Mouse (Mus musculus) lung, embryonic 15.5 days (tissue): ENCODE data around the gene Obscn. TPM values are rescaled to one million over a fixed set of nuclear protein-coding genes. Genes with fewer than 3 reads are reported as not detected.
"Not testable (repeated sequence)": the region's sequence is repeated elsewhere in the genome, so short reads cannot be mapped to it uniquely, and the experiment has no call there.

Source experiments
- ATAC-seq: fragments of 200-750 bp; cut with Nextera tagmentation; 2 replicates; pipeline ENCODE4 v1.8.0; 2017; ENCODE audit warnings: moderate number of reproducible peaks, borderline replicate concordance; ENCODE audit not compliant: low FRiP score, low TSS enrichment; ENCODE audit errors: extremely low read depth
- H3K27ac ChIP-seq: fragments of 300-500 bp; sonication (generic); 2 replicates; pipeline ENCODE4 v1.5.1; 2015; ENCODE audit warnings: moderate library complexity, mild to moderate bottlenecking, inconsistent platforms
- H3K27me3 ChIP-seq: fragments of 300-500 bp; sonication (generic); 2 replicates; pipeline ENCODE4 v1.6.1; 2015; ENCODE audit warnings: inconsistent platforms
- H3K36me3 ChIP-seq: fragments of 300-500 bp; sonication (generic); 2 replicates; pipeline ENCODE4 v1.6.1; 2015; ENCODE audit warnings: inconsistent platforms
- H3K4me1 ChIP-seq: fragments of 300-500 bp; sonication (generic); 2 replicates; pipeline ENCODE4 v1.6.1; 2015; ENCODE audit warnings: inconsistent platforms
- H3K4me2 ChIP-seq: fragments of 300-500 bp; sonication (generic); 2 replicates; pipeline ENCODE4 v1.6.1; 2015; ENCODE audit warnings: inconsistent platforms, mild to moderate bottlenecking, moderate library complexity
- H3K4me3 ChIP-seq: fragments of 300-500 bp; sonication (generic); 2 replicates; pipeline ENCODE4 v1.5.1; 2015; ENCODE audit warnings: mild to moderate bottlenecking, inconsistent platforms
- H3K9ac ChIP-seq: fragments of 300-500 bp; sonication (generic); 2 replicates; pipeline ENCODE4 v1.6.1; 2015; ENCODE audit warnings: inconsistent platforms
- H3K9me3 ChIP-seq: fragments of 300-500 bp; sonication (generic); 2 replicates; pipeline ENCODE4 v1.6.1; 2016; ENCODE audit warnings: inconsistent platforms
- WGBS: fragments of 180-500 bp; shearing (Covaris S2); methylation state at CpG from one replicate; pipeline ENCODE4 v1.1.7; 2015; 5-methylcytosine and 5-hydroxymethylcytosine counted together
- polyA plus RNA-seq: library from polyadenylated mRNA; unstranded; fragments of >200 nt; fragmentation: Nextera tagmentation; extraction: Ambion mirVana; gene quantifications from 2 replicates; pipeline ENCODE4 v1.2.1, GENCODE M21; 2015

The Obscn gene
- polyA plus RNA-seq, 1 experiment from 2014 or later, result 3.0 TPM

DNA sequence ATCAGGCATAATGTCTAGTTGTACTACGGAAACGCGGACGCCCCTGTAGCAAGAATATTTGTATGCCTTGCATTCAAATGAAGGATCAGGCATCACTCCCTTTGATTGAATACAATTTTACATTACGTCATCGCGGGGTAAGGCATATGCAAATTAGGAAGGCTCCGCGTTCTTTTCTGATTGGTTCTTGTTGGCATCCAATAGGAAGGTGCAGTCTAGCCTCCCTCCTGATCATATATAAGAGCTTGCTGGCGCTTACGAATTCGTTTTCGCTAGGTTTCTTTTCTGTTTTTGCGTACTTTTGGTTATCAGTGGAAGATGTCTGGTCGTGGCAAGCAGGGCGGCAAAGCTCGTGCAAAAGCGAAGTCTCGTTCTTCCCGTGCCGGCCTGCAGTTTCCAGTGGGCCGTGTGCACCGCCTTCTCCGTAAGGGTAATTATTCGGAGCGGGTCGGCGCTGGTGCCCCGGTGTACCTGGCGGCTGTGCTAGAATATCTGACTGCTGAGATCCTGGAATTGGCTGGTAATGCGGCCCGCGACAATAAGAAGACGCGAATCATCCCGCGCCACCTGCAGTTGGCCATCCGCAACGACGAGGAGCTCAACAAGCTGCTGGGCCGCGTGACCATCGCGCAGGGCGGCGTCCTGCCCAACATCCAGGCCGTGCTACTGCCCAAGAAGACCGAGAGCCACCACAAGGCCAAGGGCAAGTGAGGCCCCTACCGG, 181.6 kb downstream of the Obscn start, which contains the start of the genes Hist3h2a and Trim17:
Gene Hist3h2a, plus strand, starts transcription at position 266 of the 723 bp plus-strand sequence.
Gene Trim17, plus strand, starts transcription at position 266 of the 723 bp plus-strand sequence.
- peak; percentile 94 for ATAC-seq
- H3K4me2 ChIP-seq, result peak within 1 kb of the TSS; percentile 87
- H3K4me1 ChIP-seq, result peaks cover 29% of the 10 kb centered on the region
- peak within 1 kb of the TSS; percentile 61 for H3K4me3 ChIP-seq
- WGBS, result under 1% methylated on average over 49 of the region's 49 CpGs
- peak within 1 kb of the TSS; percentile 79 for H3K9ac ChIP-seq
- peaks cover 25% of the 10 kb centered on the region for H3K27me3 ChIP-seq
- no peaks in the 10 kb centered on the region for H3K9me3 ChIP-seq
- H3K36me3 ChIP-seq, result peaks cover 5% of the 10 kb centered on the region; the same call in 1 of the 2 replicates
- peak within 1 kb of the TSS; percentile 100 for H3K27ac ChIP-seq

DNA sequence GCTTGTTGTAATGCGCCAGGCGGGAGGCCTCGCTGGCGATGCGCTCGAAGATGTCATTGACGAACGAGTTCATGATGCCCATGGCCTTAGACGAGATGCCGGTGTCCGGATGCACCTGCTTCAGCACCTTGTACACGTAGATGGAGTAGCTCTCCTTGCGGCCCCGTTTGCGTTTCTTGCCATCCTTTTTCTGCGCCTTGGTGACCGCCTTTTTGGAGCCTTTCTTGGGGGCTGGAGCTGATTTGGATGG, 182.1 kb downstream of the Obscn start:
- not testable (repeated sequence) for H3K36me3 ChIP-seq, ATAC-seq, H3K9me3 ChIP-seq
- Histone ChIP-seq H3K9ac (peak overlapping the region; percentile 55), H3K4me2 (peak overlapping the region; percentile 87), H3K4me3 (peak overlapping the region; percentile 61), H3K27ac (peak overlapping the region; percentile 85), H3K27me3 (peaks cover 30% of the 10 kb centered on the region), H3K4me1 (peaks cover 27% of the 10 kb centered on the region)
- WGBS, result under 1% methylated on average over 17 of the region's 17 CpGs

DNA sequence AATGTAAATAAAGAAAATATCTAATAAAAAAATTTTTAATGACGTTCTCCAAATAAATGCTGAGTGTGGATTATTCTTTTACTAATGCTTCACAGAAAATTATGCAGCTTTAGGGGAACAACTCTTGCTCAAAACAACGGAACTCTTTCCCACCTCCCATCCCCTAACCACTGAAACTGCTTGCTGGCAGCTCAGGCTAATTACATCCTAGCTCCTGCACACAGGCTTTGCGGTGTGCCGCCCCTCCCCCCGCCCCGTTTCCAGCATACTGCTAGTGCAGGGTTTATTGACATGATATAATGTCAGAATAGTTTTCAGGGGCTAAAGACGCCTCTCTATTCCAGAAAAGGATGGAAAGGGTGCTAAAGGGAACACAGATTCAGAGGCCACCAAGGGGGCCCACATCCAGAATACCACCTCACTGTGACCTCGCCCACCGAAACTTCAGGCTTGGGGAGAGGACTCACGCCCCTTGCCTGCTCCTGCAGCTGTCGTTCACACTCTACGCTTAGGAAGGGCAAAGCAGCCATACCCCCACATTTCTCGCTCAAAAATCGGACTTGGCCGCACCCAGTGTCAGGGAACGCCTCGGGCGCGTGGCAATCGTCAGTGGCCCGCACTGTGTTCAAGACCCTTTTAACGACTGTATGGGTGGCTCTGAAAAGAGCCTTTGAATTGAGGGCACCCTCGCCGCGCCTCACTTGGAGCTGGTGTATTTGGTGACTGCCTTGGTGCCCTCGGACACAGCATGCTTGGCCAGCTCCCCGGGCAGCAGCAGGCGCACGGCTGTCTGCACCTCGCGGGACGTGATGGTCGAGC, 182.6 kb downstream of the Obscn start:
- ATAC-seq, result peak; percentile 21; the same call in 1 of the 2 replicates
- peak overlapping the region; percentile 85 for H3K27ac ChIP-seq
- peak overlapping the region; percentile 87 for H3K4me2 ChIP-seq
- peak overlapping the region; percentile 55 for H3K9ac ChIP-seq
- H3K4me3 ChIP-seq, result peak overlapping the region; percentile 61
- H3K36me3 ChIP-seq, result peaks cover 5% of the 10 kb centered on the region; the same call in 1 of the 2 replicates
- peaks cover 25% of the 10 kb centered on the region for H3K4me1 ChIP-seq
- WGBS, result under 1% methylated on average over 33 of the region's 33 CpGs
- no peaks in the 10 kb centered on the region for H3K9me3 ChIP-seq
- H3K27me3 ChIP-seq, result peaks cover 36% of the 10 kb centered on the region

DNA sequence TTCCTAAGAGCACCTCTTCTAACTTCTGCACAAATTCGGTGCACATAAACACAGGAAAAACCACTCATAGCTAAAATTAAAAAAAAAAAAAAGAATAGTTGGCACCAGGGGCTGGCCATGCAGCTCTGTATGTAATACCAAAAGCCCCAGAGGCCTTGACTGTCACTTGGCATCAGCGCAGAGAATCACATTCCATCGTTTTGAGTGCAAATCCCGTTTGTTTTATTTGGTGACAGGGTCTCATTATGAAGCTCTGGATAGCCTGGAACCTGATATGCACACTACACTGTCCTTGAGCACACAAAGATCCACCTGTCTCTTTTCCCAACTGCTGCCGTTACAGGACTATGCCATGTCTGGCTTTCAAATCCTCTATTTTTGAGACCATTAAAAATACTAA, 185.0 kb downstream of the Obscn start:
- Histone ChIP-seq H3K9me3 (no peaks in the 10 kb centered on the region), H3K36me3 (no peaks in the 10 kb centered on the region), H3K27me3 (peaks cover 50% of the 10 kb centered on the region), H3K9ac (no peak overlapping the region), H3K4me2 (no peak overlapping the region), H3K27ac (no peak overlapping the region), H3K4me1 (peaks cover 21% of the 10 kb centered on the region), H3K4me3 (no peak overlapping the region)
- ATAC-seq, result no peak
- 65% methylated on average over 5 of the region's 5 CpGs for WGBS

DNA sequence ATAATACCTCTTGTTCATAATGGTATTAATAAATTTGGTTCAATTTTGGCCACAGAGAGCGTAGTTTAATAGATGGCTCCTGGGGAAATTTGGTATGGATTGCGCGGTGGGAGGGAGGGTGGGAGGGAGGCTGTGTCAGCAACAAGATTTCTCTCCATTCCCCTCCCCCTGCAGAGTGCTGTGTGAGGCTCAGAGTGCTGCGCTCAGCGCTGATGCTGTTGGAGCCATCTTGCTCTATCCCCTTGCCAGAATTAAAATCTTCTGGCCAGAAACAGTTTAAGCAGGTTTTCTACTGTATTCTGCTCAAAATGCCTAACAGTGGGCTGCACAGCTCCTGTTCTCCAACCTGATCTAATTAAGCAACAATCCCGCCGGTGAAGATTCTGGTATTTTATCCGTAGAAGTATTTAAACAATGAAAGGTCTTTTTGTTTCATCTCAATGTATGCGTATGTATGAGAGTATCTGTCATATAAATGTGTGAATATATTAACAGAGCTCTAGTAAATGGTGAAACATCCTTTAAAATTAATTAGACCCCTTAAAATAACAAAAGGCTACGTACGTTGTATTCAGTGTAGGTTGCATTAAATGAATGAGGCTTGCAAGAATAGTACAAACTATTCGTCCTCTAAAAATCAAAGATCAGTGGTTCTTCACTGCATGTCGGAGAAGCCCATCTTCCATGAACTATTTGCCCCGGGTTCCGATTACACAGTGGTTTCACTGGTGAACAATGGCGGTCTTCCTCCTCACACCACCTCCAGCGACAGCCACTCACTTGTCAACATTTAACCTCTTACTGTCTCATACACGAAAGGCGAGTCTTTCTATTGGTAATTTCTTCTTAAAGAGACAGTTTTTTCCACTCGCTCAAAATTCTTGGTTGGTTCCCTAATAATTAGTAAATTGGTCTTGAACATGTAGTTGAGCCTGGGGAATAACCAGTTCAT, 186.4 kb downstream of the Obscn start:
- H3K4me1 ChIP-seq, result peaks cover 20% of the 10 kb centered on the region
- peaks cover 51% of the 10 kb centered on the region for H3K27me3 ChIP-seq
- H3K36me3 ChIP-seq, result no peaks in the 10 kb centered on the region
- peak overlapping the region; percentile 41 for H3K4me3 ChIP-seq
- H3K9ac ChIP-seq, result peak overlapping the region; percentile 40
- ATAC-seq, result no peak
- H3K9me3 ChIP-seq, result no peaks in the 10 kb centered on the region
- 10% methylated on average over 20 of the region's 20 CpGs for WGBS
- peak overlapping the region; percentile 57 for H3K4me2 ChIP-seq
- H3K27ac ChIP-seq, result peak overlapping the region; percentile 89

DNA sequence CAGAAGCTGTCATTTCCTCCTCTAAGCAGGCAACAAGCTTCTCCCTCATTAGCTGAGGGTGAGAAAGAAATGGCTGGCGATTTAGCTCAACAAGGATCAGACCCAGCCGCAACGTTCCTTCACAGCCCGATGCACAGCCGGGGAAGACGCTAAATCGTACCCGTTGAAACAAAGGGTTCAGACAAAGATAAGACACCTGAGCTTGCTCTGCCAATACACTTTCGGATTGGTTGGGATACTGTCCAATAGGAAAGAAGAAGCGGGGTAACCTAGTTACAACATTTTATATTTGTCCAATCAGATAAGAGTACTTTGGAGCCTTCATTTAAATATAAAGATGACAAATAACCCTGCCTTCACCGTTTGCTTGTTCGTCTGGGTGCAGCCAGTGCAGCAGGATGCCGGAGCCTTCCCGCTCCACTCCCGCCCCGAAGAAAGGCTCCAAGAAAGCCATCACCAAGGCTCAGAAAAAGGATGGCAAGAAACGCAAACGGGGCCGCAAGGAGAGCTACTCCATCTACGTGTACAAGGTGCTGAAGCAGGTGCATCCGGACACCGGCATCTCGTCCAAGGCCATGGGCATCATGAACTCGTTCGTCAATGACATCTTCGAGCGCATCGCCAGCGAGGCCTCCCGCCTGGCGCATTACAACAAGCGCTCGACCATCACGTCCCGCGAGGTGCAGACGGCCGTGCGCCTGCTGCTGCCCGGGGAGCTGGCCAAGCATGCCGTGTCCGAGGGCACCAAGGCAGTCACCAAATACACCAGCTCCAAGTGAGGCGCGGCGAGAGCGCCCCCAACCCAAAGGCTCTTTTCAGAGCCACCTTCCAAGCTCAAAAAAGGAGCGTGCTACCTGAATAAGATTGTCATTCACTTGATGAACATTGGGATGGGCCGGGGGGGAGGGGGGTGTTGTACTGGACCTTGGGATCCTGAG, 187.4 kb downstream of the Obscn start, which contains the start of gene Hist3h2ba:
Gene Hist3h2ba, plus strand, starts transcription at position 379 of the 938 bp plus-strand sequence.
- peak within 1 kb of the TSS; percentile 92 for H3K27ac ChIP-seq
- H3K36me3 ChIP-seq, result no peaks in the 10 kb centered on the region
- H3K4me1 ChIP-seq, result peaks cover 18% of the 10 kb centered on the region
- ATAC-seq, result peak; percentile 79
- H3K9ac ChIP-seq, result peak within 1 kb of the TSS; percentile 40
- WGBS, result under 1% methylated on average over 48 of the region's 48 CpGs
- H3K4me3 ChIP-seq, result peak within 1 kb of the TSS; percentile 41
- peaks cover 55% of the 10 kb centered on the region for H3K27me3 ChIP-seq
- H3K9me3 ChIP-seq, result no peaks in the 10 kb centered on the region
- peak within 1 kb of the TSS; percentile 57 for H3K4me2 ChIP-seq

DNA sequence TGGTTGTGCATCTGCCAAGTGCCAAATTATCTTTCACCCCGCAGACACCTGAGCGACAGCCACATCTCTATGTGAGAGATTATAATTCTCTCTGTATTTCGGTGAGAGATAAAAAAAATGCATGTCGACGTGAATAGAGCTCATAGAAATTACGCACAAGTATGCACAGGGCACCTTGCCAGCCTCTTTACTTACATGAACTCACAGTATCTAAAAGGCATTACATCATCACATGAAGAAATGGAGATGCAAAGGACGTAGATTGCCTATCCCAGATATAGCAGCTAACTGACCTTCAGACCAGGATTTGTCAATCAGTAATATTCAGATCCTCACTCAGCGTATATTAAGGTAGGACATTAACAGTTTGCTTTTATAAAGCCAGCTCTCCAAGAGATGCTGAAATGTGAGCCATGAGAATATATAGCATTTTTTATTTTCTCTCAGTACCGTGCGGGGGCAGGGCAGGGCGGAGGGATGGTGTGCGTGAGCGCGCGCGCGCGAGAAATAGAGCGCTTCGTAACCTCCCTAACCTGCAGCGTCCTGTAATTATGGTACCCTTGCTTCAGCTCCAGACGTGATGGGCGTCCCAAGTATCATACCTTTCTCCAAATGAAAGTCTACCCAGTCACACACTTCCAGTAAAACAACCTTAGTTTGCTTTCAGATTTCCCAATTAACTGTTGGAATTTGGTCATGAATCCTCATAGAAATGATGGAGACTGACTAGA, 188.2 kb downstream of the Obscn start:
- 11% methylated on average over 23 of the region's 23 CpGs for WGBS
- Histone ChIP-seq H3K4me3 (peak overlapping the region; percentile 41), H3K36me3 (no peaks in the 10 kb centered on the region), H3K9ac (no peak overlapping the region; the same call in 1 of the 2 replicates), H3K9me3 (no peaks in the 10 kb centered on the region), H3K27ac (peak overlapping the region; percentile 92), H3K27me3 (peaks cover 53% of the 10 kb centered on the region), H3K4me1 (peaks cover 13% of the 10 kb centered on the region), H3K4me2 (peak overlapping the region; percentile 57)
- ATAC-seq, result no peak

DNA sequence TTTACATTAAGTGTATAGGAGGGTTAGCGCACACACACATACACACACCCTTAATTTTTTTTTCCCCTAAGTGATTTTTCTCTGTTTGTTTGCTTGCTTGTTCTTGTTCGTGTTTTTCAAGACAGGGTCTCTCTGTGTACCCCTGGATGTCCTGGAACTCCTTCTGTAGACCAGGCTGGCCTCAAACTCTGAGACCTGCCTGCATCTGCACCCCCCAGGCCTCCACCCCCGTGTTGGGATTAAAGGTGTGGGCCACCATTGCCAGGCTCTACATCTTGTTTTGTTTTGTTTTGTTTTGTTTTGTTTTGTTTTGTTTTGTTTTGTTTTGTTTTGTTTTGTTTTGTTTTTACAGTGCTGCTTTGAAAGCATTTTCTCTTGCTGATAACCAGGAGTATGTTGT, 188.9 kb downstream of the Obscn start:
- WGBS, result 79% methylated on average over 3 of the region's 3 CpGs

More for the DNA sequence above, 188.9 kb downstream of the Obscn start:
- peaks cover 13% of the 10 kb centered on the region for H3K4me1 ChIP-seq
- H3K9ac ChIP-seq, result no peak overlapping the region
- H3K27ac ChIP-seq, result no peak overlapping the region
- H3K27me3 ChIP-seq, result peaks cover 50% of the 10 kb centered on the region
- ATAC-seq, result no peak
- H3K9me3 ChIP-seq, result no peaks in the 10 kb centered on the region
- H3K36me3 ChIP-seq, result no peaks in the 10 kb centered on the region
- no peak overlapping the region for H3K4me2 ChIP-seq
- no peak overlapping the region for H3K4me3 ChIP-seq
